8 mouse cellular contexts compared by ENCODE assay signal in genomic region chr15:34016397-34017156, GRCm38 (mm10).
DNase-seq lines count a peak whose midpoint lies in the region; ATAC-seq and TF ChIP-seq lines count a peak whose summit lies in the region.

No protein-coding gene starts in this region.

- TF ChIP-seq CTCF in intestine, postnatal 0 days (IDR thresholded peaks at IDR 0.05; ENCODE audit: low read depth) = peak; percentile 70
- peak; percentile 61 for TF ChIP-seq CTCF in E14TG2a.4 (conservative IDR thresholded peaks at IDR 0.05; ENCODE audit: low read length)

- 48% methylated on average over 13 of the region's 13 CpGs for WGBS in intestine, postnatal 0 days
- 51% methylated on average over 13 of the region's 13 CpGs for WGBS in intestine, embryonic 15.5 days
- 50% methylated on average over 13 of the region's 13 CpGs for WGBS in forebrain, embryonic 14.5 days
- WGBS in midbrain, embryonic 12.5 days = 51% methylated on average over 13 of the region's 13 CpGs

- no peaks in the 10 kb centered on the region for H3K36me3 ChIP-seq in intestine, postnatal 0 days (ENCODE audit: control insufficient read depth, insufficient read depth)
- H3K36me3 ChIP-seq in intestine, embryonic 15.5 days = no peaks in the 10 kb centered on the region
- no peaks in the 10 kb centered on the region for H3K36me3 ChIP-seq in E14TG2a.4 (ENCODE audit: insufficient read depth, low read length)
- no peaks in the 10 kb centered on the region for H3K36me3 ChIP-seq in forebrain, embryonic 14.5 days (ENCODE audit: control insufficient read depth, insufficient read depth, low read length)
- no peaks in the 10 kb centered on the region for H3K36me3 ChIP-seq in midbrain, embryonic 12.5 days

- no peaks in the 10 kb centered on the region for H3K27me3 ChIP-seq in intestine, postnatal 0 days (replicated peaks; ENCODE audit: control insufficient read depth, insufficient read depth, low read length)
- no peaks in the 10 kb centered on the region for H3K27me3 ChIP-seq in intestine, embryonic 15.5 days (replicated peaks)
- H3K27me3 ChIP-seq in E14TG2a.4 (ENCODE audit: insufficient read depth, low read length) = no peaks in the 10 kb centered on the region
- H3K27me3 ChIP-seq in forebrain, embryonic 14.5 days (replicated peaks; ENCODE audit: control insufficient read depth, insufficient read depth, low read length) = no peaks in the 10 kb centered on the region
- H3K27me3 ChIP-seq in midbrain, embryonic 12.5 days = no peaks in the 10 kb centered on the region

- ATAC-seq in intestine, postnatal 0 days = no peak
- no peak for ATAC-seq in intestine, embryonic 15.5 days
- peak; percentile 72 for ATAC-seq in forebrain, embryonic 14.5 days
- peak; percentile 58; the same call in 1 of the 2 replicates for ATAC-seq in midbrain, embryonic 12.5 days (ENCODE audit: low FRiP score, low read depth)

- no peaks in the 10 kb centered on the region for H3K9me3 ChIP-seq in intestine, postnatal 0 days (ENCODE audit: control insufficient read depth)
- no peaks in the 10 kb centered on the region for H3K9me3 ChIP-seq in intestine, embryonic 15.5 days
- H3K9me3 ChIP-seq in E14TG2a.4 (ENCODE audit: low read length) = no peaks in the 10 kb centered on the region
- no peaks in the 10 kb centered on the region for H3K9me3 ChIP-seq in forebrain, embryonic 14.5 days (replicated peaks; ENCODE audit: control insufficient read depth, low read length)
- H3K9me3 ChIP-seq in midbrain, embryonic 12.5 days = no peaks in the 10 kb centered on the region

- peak; percentile 8 for DNase-seq in cerebellum, adult 11 months
- peak; percentile 63 for DNase-seq in forebrain, embryonic 14.5 days (ENCODE audit: low spot score)
- DNase-seq in kidney, postnatal 14 days = peak; percentile 47
- DNase-seq in thymus, postnatal 10 days (ENCODE audit: low spot score in 2 of 2) = no peak

- no peak overlapping the region for H3K4me3 ChIP-seq in intestine, postnatal 0 days (ENCODE audit: low read depth, low read length)
- H3K4me3 ChIP-seq in intestine, embryonic 15.5 days (replicated peaks) = no peak overlapping the region
- 0 out of 2 replicates have a peak overlapping the region, but pooled peaks have one; percentile 10 for H3K4me3 ChIP-seq in E14TG2a.4 (replicated peaks; ENCODE audit: low read length)
- H3K4me3 ChIP-seq in forebrain, embryonic 14.5 days (ENCODE audit: low read depth, low read length) = no peak overlapping the region
- no peak overlapping the region for H3K4me3 ChIP-seq in midbrain, embryonic 12.5 days

- no peak overlapping the region for H3K27ac ChIP-seq in intestine, postnatal 0 days (ENCODE audit: low read depth, low read length)
- no peak overlapping the region for H3K27ac ChIP-seq in intestine, embryonic 15.5 days
- no peak overlapping the region for H3K27ac ChIP-seq in forebrain, embryonic 14.5 days (ENCODE audit: low read depth, low read length)
- no peak overlapping the region for H3K27ac ChIP-seq in midbrain, embryonic 12.5 days (replicated peaks)

- no peak overlapping the region for H3K9ac ChIP-seq in intestine, postnatal 0 days (ENCODE audit: low read depth, low read length)
- no peak overlapping the region for H3K9ac ChIP-seq in intestine, embryonic 15.5 days
- H3K9ac ChIP-seq in forebrain, embryonic 14.5 days (ENCODE audit: low read length) = no peak overlapping the region
- no peak overlapping the region for H3K9ac ChIP-seq in midbrain, embryonic 12.5 days (replicated peaks)

- H3K4me2 ChIP-seq in intestine, postnatal 0 days (replicated peaks; ENCODE audit: low read depth) = no peak overlapping the region
- H3K4me2 ChIP-seq in intestine, embryonic 15.5 days (replicated peaks) = no peak overlapping the region
- no peak overlapping the region for H3K4me2 ChIP-seq in forebrain, embryonic 14.5 days (ENCODE audit: low read length)
- no peak overlapping the region; the same call in 1 of the 2 replicates for H3K4me2 ChIP-seq in midbrain, embryonic 12.5 days (replicated peaks)

- no peaks in the 10 kb centered on the region for H3K4me1 ChIP-seq in intestine, postnatal 0 days (replicated peaks; ENCODE audit: control insufficient read depth, insufficient read depth, low read length)
- H3K4me1 ChIP-seq in intestine, embryonic 15.5 days (replicated peaks) = no peaks in the 10 kb centered on the region
- H3K4me1 ChIP-seq in E14TG2a.4 (replicated peaks; ENCODE audit: low read depth, low read length) = 0 out of 2 replicates have a peak, but pooled peaks cover 5% of the 10 kb centered on the region
- H3K4me1 ChIP-seq in forebrain, embryonic 14.5 days (ENCODE audit: control insufficient read depth, insufficient read depth, low read length) = no peaks in the 10 kb centered on the region
- H3K4me1 ChIP-seq in midbrain, embryonic 12.5 days = no peaks in the 10 kb centered on the region

Comparison
In these comparisons a context has a peak if more than half of its experiments do, and no peak if none do; other contexts are left out.
1. ATAC-seq: peak in forebrain, embryonic 14.5 days (single experiment) and midbrain, embryonic 12.5 days (single experiment); none in intestine, postnatal 0 days (single experiment) and intestine, embryonic 15.5 days (single experiment).
2. DNase-seq: peak in cerebellum, adult 11 months (single experiment), forebrain, embryonic 14.5 days (single experiment) and kidney, postnatal 14 days (single experiment); none in thymus, postnatal 10 days (0 of 2).